Mouse (Mus musculus): ENCODE data around the gene Gsc2. TPM values are rescaled to one million over a fixed set of nuclear protein-coding genes. Genes with fewer than 3 reads are reported as not detected.

The Gsc2 gene
- polyA plus RNA-seq, 1 experiment = 0.13 TPM

DNA sequence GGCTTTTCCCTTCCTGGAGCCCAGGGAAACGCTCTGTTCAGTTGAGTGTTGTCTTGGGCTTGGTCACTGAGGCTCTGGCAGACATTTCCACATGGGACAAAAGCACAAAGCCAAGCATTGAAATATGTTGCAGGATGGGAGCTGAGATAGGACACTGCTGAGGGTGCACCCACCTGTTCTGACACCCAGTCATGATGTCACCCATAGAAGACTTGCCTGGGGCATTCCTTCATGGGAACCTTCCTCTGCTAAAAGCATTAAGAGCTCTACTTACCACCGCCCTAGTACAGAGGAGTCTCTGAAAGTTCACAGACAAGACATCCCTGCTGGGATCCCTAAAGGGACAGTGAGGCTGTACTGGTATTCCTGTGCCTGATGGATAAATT is 24.5 kb downstream of the Gsc2 start:
- no peak for DNase-seq
- WGBS = 72% methylated on average over 2 of the region's 2 CpGs
- no peak overlapping the region for H3K27ac ChIP-seq (ENCODE audit: control insufficient read depth, insufficient read depth, low read length)

DNA sequence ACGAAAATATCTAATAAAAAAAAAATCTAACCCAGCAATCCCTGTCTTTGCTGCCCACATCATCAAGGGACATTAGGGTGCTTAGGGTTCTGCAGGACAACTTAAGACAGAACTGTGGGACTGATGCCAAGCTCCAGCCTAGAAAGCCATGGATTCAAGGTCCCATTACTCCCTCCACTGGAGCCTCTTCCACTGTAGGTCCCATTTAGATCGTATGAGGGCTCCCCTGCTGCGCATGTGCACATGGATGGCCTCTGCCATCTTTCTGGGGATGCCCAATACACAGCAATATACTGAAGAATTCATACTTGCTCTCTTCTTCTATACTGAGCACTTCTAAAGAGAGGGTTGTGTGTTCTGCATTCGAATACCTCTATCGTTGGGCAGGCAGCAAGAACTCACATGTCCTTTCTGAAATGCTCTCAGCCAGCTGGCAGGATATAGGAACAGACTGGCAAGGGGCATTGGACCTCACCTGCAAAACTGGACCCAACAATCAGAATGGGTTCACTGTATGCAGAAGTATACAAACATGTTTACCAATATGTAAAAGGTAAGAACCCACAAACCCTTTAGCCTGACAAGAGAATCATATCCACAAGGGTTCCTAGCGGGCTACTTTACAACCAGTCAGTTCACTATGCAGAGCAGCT is 25.0 kb downstream of the Gsc2 start:
- H3K4me3 ChIP-seq (ENCODE audit: control insufficient read depth, insufficient read depth, low read length) = no peak overlapping the region
- no peak for DNase-seq
- WGBS = 89% methylated on average over 6 of the region's 6 CpGs
- no peak overlapping the region for H3K27ac ChIP-seq (ENCODE audit: control insufficient read depth, insufficient read depth, low read length)
- no peaks in the 10 kb centered on the region for H3K36me3 ChIP-seq (ENCODE audit: control insufficient read depth, insufficient read depth, low read length)
- TF ChIP-seq POLR2A (IDR thresholded peaks at IDR 0.05; ENCODE audit: control insufficient read depth, extremely low read depth, insufficient read depth, low read length, poor library complexity) = no peak
- no peak for TF ChIP-seq CTCF (IDR thresholded peaks at IDR 0.05; ENCODE audit: borderline replicate concordance, control insufficient read depth, extremely low read depth, insufficient read depth, low read length, poor library complexity)
- H3K27me3 ChIP-seq (ENCODE audit: control insufficient read depth, insufficient read depth, low read length) = no peaks in the 10 kb centered on the region
- H3K4me1 ChIP-seq (replicated peaks; ENCODE audit: control insufficient read depth, insufficient read depth, low read length) = peaks cover 12% of the 10 kb centered on the region

More for the DNA sequence above, 24.5 kb downstream of the Gsc2 start:
- no peak overlapping the region for H3K4me3 ChIP-seq (ENCODE audit: control insufficient read depth, insufficient read depth, low read length)
- TF ChIP-seq CTCF (IDR thresholded peaks at IDR 0.05; ENCODE audit: borderline replicate concordance, control insufficient read depth, extremely low read depth, insufficient read depth, low read length, poor library complexity) (no peak), POLR2A (IDR thresholded peaks at IDR 0.05; ENCODE audit: control insufficient read depth, extremely low read depth, insufficient read depth, low read length, poor library complexity) (no peak)
- no peaks in the 10 kb centered on the region for H3K36me3 ChIP-seq (ENCODE audit: control insufficient read depth, insufficient read depth, low read length)
- H3K4me1 ChIP-seq (replicated peaks; ENCODE audit: control insufficient read depth, insufficient read depth, low read length) = peaks cover 12% of the 10 kb centered on the region
- H3K27me3 ChIP-seq (ENCODE audit: control insufficient read depth, insufficient read depth, low read length) = no peaks in the 10 kb centered on the region

- DNase-seq = no peak
- Histone ChIP-seq H3K4me1 (replicated peaks; ENCODE audit: control insufficient read depth, insufficient read depth, low read length) (peaks cover 9% of the 10 kb centered on the region; the same call in 1 of the 2 replicates), H3K27ac (ENCODE audit: control insufficient read depth, insufficient read depth, low read length) (no peak overlapping the region), H3K27me3 (ENCODE audit: control insufficient read depth, insufficient read depth, low read length) (no peaks in the 10 kb centered on the region), H3K36me3 (ENCODE audit: control insufficient read depth, insufficient read depth, low read length) (no peaks in the 10 kb centered on the region), H3K4me3 (ENCODE audit: control insufficient read depth, insufficient read depth, low read length) (no peak overlapping the region)
- TF ChIP-seq POLR2A (IDR thresholded peaks at IDR 0.05; ENCODE audit: control insufficient read depth, extremely low read depth, insufficient read depth, low read length, poor library complexity) (no peak), CTCF (IDR thresholded peaks at IDR 0.05; ENCODE audit: borderline replicate concordance, control insufficient read depth, extremely low read depth, insufficient read depth, low read length, poor library complexity) (no peak)
- 92% methylated on average over 6 of the region's 6 CpGs for WGBS
Observed at GRCm38 (mm10) chr16:17884116-17884515, 30.7 kb downstream of the Gsc2 start.

GRCm38 (mm10) chr16:17882196-17882595 is 32.7 kb downstream of the Gsc2 start:
- Histone ChIP-seq H3K4me3 (ENCODE audit: control insufficient read depth, insufficient read depth, low read length) (no peak overlapping the region), H3K27ac (ENCODE audit: control insufficient read depth, insufficient read depth, low read length) (no peak overlapping the region), H3K36me3 (ENCODE audit: control insufficient read depth, insufficient read depth, low read length) (no peaks in the 10 kb centered on the region), H3K27me3 (ENCODE audit: control insufficient read depth, insufficient read depth, low read length) (no peaks in the 10 kb centered on the region), H3K4me1 (replicated peaks; ENCODE audit: control insufficient read depth, insufficient read depth, low read length) (peaks cover 9% of the 10 kb centered on the region; the same call in 1 of the 2 replicates)
- TF ChIP-seq POLR2A (IDR thresholded peaks at IDR 0.05; ENCODE audit: control insufficient read depth, extremely low read depth, insufficient read depth, low read length, poor library complexity) = no peak
- TF ChIP-seq CTCF (IDR thresholded peaks at IDR 0.05; ENCODE audit: borderline replicate concordance, control insufficient read depth, extremely low read depth, insufficient read depth, low read length, poor library complexity) = no peak
- DNase-seq = no peak

DNA sequence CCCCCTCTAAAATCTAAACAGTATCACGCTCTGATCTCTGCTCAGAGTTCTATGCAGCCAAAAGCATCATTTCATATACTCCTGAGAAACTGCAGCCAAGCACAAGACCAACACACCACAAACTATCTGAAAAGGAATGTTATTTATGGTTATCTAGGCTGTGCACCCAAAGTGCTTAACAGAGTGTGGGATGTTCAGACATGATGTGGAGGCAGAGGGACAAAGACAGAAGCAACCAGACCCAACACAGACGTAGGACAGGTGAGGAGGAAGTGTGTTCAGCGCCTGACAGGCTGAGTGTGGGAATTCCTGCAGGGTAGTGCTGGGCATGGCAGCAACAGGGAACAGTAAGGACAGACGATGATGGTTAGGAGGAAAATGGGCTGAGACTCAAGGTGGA is 35.3 kb downstream of the Gsc2 start:
- 98% methylated on average over 4 of the region's 4 CpGs for WGBS
- no peaks in the 10 kb centered on the region for H3K27me3 ChIP-seq (ENCODE audit: control insufficient read depth, insufficient read depth, low read length)
- no peak for DNase-seq
- H3K4me3 ChIP-seq (ENCODE audit: control insufficient read depth, insufficient read depth, low read length) = no peak overlapping the region
- TF ChIP-seq CTCF (IDR thresholded peaks at IDR 0.05; ENCODE audit: borderline replicate concordance, control insufficient read depth, extremely low read depth, insufficient read depth, low read length, poor library complexity) (no peak), POLR2A (IDR thresholded peaks at IDR 0.05; ENCODE audit: control insufficient read depth, extremely low read depth, insufficient read depth, low read length, poor library complexity) (no peak)
- no peak overlapping the region for H3K27ac ChIP-seq (ENCODE audit: control insufficient read depth, insufficient read depth, low read length)
- H3K4me1 ChIP-seq (replicated peaks; ENCODE audit: control insufficient read depth, insufficient read depth, low read length) = peaks cover 9% of the 10 kb centered on the region; the same call in 1 of the 2 replicates
- no peaks in the 10 kb centered on the region for H3K36me3 ChIP-seq (ENCODE audit: control insufficient read depth, insufficient read depth, low read length)

GRCm38 (mm10) chr16:17876096-17876495 is 38.8 kb downstream of the Gsc2 start:
- no peak for DNase-seq
- Histone ChIP-seq H3K4me3 (ENCODE audit: control insufficient read depth, insufficient read depth, low read length) (no peak overlapping the region), H3K4me1 (replicated peaks; ENCODE audit: control insufficient read depth, insufficient read depth, low read length) (no peaks in the 10 kb centered on the region), H3K27ac (ENCODE audit: control insufficient read depth, insufficient read depth, low read length) (no peak overlapping the region), H3K27me3 (ENCODE audit: control insufficient read depth, insufficient read depth, low read length) (no peaks in the 10 kb centered on the region), H3K36me3 (ENCODE audit: control insufficient read depth, insufficient read depth, low read length) (peaks cover 6% of the 10 kb centered on the region; the same call in 1 of the 2 replicates)
- WGBS = 91% methylated on average over 1 of the region's 1 CpGs
- TF ChIP-seq POLR2A (IDR thresholded peaks at IDR 0.05; ENCODE audit: control insufficient read depth, extremely low read depth, insufficient read depth, low read length, poor library complexity) = no peak
- TF ChIP-seq CTCF (IDR thresholded peaks at IDR 0.05; ENCODE audit: borderline replicate concordance, control insufficient read depth, extremely low read depth, insufficient read depth, low read length, poor library complexity) = no peak

Measured in thymus, adult 2 months (tissue).